Mouse (Mus musculus) heart, embryonic 10.5 days (tissue): ENCODE data around the gene Prkca. TPM values are rescaled to one million over a fixed set of nuclear protein-coding genes. Genes with fewer than 3 reads are reported as not detected.

ENCODE experiments used
- DNase-seq: peaks from one replicate; pipeline ENCODE4 v3.0.0-alpha.2; 2017; ENCODE audit warnings: low spot score
- H3K27ac ChIP-seq: fragments of 300-500 bp; sonication (generic); 2 replicates; pipeline ENCODE4 v1.5.1; 2016; ENCODE audit warnings: mild to moderate bottlenecking
- H3K27me3 ChIP-seq: fragments of 300-500 bp; sonication (generic); 2 replicates; pipeline ENCODE4 v1.6.1; 2016; ENCODE audit warnings: mild to moderate bottlenecking; ENCODE audit not compliant: poor library complexity, insufficient read depth, severe bottlenecking
- H3K36me3 ChIP-seq: fragments of 300-500 bp; sonication (generic); 2 replicates; pipeline ENCODE4 v1.6.1; 2016; ENCODE audit warnings: mild to moderate bottlenecking, moderate library complexity
- H3K4me1 ChIP-seq: fragments of 300-500 bp; sonication (generic); 2 replicates; pipeline ENCODE4 v1.6.1; 2016; ENCODE audit warnings: mild to moderate bottlenecking
- H3K4me3 ChIP-seq: fragments of 300-500 bp; sonication (generic); 2 replicates; pipeline ENCODE4 v1.5.1; 2016; ENCODE audit warnings: mild to moderate bottlenecking, moderate library complexity
- H3K9me3 ChIP-seq: fragments of 300-500 bp; sonication (generic); 2 replicates; pipeline ENCODE4 v1.6.1; 2016; ENCODE audit warnings: mild to moderate bottlenecking, moderate library complexity
- WGBS: fragments of 180-500 bp; shearing (Covaris S2); methylation state at CpG from one replicate; pipeline ENCODE4 v1.1.7; 2016; 5-methylcytosine and 5-hydroxymethylcytosine counted together
- polyA plus RNA-seq: library from polyadenylated mRNA; unstranded; fragments of >200 nt; fragmentation: Nextera tagmentation; extraction: Ambion mirVana; gene quantifications from 2 replicates; pipeline ENCODE4 v1.2.1, GENCODE M21; 2016

Gene Prkca
- polyA plus RNA-seq, 1 experiment from 2014 or later = 11.3 TPM

DNA sequence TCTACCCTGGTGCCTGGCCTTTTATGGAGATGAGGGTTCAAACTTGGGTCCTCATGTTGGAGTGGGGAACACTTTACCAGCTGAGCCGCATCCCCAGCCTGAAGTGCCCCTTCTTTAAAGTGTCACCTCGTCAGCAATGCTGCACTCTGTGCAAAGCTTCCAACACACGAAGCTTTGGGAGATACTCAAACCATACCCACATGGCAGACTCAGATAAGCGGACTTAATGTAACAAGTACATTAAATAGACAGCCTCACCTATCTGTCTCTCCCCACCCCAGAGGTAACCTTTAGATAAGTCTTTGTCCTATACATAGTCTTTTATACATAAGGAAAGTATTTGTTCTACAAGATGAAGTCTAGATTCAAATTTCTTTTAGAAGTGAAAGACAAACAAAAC is 17.3 kb upstream of the Prkca start:
- H3K27ac ChIP-seq = no peak overlapping the region
- peaks cover 16% of the 10 kb centered on the region for H3K4me1 ChIP-seq
- no peak for DNase-seq
- 0 out of 2 replicates have a peak, but pooled peaks cover 4% of the 10 kb centered on the region for H3K27me3 ChIP-seq
- no peak overlapping the region for H3K4me3 ChIP-seq
- 56% methylated on average over 4 of the region's 4 CpGs for WGBS
- no peaks in the 10 kb centered on the region for H3K36me3 ChIP-seq
- no peaks in the 10 kb centered on the region for H3K9me3 ChIP-seq

DNA sequence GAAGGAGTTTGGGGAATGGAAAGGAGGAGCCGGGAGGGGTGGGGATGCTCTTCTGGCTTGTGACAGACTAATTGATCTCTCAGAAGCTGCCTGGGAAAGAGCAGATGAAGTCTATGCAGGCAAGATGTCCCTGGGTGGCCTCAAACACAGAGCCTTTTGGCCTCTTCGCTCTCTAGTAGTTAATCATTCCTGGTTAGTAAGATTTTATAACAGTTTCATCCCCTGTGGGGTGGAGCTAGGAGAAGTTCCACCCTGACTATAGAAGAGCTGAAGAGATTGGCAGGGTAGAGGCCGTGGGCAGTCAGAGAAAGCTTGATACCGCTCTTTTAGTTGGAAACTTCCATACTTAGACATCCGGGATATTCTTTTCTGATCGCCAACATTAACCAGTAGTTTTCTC is 15.2 kb upstream of the Prkca start:
- no peak for DNase-seq
- WGBS = 80% methylated on average over 6 of the region's 6 CpGs
- no peaks in the 10 kb centered on the region for H3K4me1 ChIP-seq
- H3K27ac ChIP-seq = no peak overlapping the region
- H3K9me3 ChIP-seq = no peaks in the 10 kb centered on the region
- 0 out of 2 replicates have a peak, but pooled peaks cover 4% of the 10 kb centered on the region for H3K27me3 ChIP-seq
- no peak overlapping the region for H3K4me3 ChIP-seq
- no peaks in the 10 kb centered on the region for H3K36me3 ChIP-seq

DNA sequence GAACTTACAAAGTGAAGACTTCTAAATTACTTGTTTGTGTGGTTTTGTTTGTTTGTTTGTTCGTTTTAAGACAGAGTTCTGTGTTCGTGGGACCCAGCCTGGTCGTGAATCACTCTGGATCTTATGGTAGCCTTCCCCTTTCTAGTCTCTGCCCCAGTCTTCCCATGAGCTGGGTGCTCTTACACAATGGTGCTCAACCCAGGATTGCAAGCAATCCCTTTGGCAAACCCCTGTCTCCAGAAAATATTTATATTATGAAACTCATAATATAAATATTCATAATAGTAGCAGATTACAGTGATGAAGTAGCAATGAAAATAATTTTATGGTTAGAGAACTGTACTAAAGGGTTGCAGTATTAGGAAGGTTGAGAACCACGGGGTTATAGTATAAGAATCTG is 12.3 kb upstream of the Prkca start:
- Histone ChIP-seq H3K4me1 (no peaks in the 10 kb centered on the region), H3K9me3 (no peaks in the 10 kb centered on the region), H3K36me3 (no peaks in the 10 kb centered on the region), H3K27me3 (0 out of 2 replicates have a peak, but pooled peaks cover 4% of the 10 kb centered on the region), H3K27ac (no peak overlapping the region), H3K4me3 (no peak overlapping the region)
- no peak for DNase-seq
- WGBS = 76% methylated on average over 4 of the region's 4 CpGs

GRCm38 (mm10) chr11:108352842-108353388 is 9.2 kb upstream of the Prkca start:
- H3K36me3 ChIP-seq = no peaks in the 10 kb centered on the region
- H3K4me1 ChIP-seq = peaks cover 6% of the 10 kb centered on the region; the same call in 1 of the 2 replicates
- no peak for DNase-seq
- no peaks in the 10 kb centered on the region for H3K9me3 ChIP-seq
- no peak overlapping the region for H3K4me3 ChIP-seq
- no peak overlapping the region for H3K27ac ChIP-seq
- 84% methylated on average over 10 of the region's 10 CpGs for WGBS
- no peaks in the 10 kb centered on the region for H3K27me3 ChIP-seq

GRCm38 (mm10) chr11:108350799-108351198 is 7.1 kb upstream of the Prkca start:
- H3K36me3 ChIP-seq = no peaks in the 10 kb centered on the region
- 83% methylated on average over 4 of the region's 4 CpGs for WGBS
- DNase-seq = no peak
- no peaks in the 10 kb centered on the region for H3K9me3 ChIP-seq
- peaks cover 6% of the 10 kb centered on the region; the same call in 1 of the 2 replicates for H3K4me1 ChIP-seq
- H3K27me3 ChIP-seq = no peaks in the 10 kb centered on the region; the same call in 1 of the 2 replicates
- H3K4me3 ChIP-seq = no peak overlapping the region
- H3K27ac ChIP-seq = no peak overlapping the region

- Histone ChIP-seq H3K9me3 (no peaks in the 10 kb centered on the region), H3K4me3 (no peak overlapping the region), H3K27me3 (peaks cover 9% of the 10 kb centered on the region), H3K4me1 (peaks cover 25% of the 10 kb centered on the region), H3K27ac (no peak overlapping the region), H3K36me3 (no peaks in the 10 kb centered on the region)
- no peak for DNase-seq
- 87% methylated on average over 2 of the region's 2 CpGs for WGBS
These were observed 1.6 kb upstream of the Prkca start for GRCm38 (mm10) chr11:108345321-108345720.

DNA sequence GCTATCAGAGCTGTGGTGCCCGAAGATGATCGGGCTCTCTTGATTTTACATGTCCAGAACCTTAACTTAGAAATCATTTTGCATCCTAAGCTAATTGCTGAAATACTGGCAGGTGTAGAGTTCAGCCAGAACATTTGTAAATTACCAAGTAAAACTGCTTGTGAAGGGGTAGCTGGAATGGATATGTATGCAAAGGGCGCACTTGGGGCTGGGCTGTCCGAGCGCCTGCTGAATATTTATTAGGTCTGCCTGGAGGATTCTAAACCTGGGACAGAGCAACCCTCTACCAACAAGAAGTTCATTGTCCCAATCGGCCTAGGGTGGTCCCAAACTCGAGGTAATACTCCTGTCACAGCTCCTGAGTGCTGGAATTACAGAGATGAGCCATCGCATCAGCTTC is 1.0 kb upstream of the Prkca start:
- WGBS = 66% methylated on average over 8 of the region's 8 CpGs
- Histone ChIP-seq H3K36me3 (no peaks in the 10 kb centered on the region), H3K27ac (peak overlapping the region; percentile 93; the same call in 1 of the 2 replicates), H3K4me3 (peak overlapping the region; percentile 87), H3K9me3 (no peaks in the 10 kb centered on the region), H3K27me3 (peaks cover 9% of the 10 kb centered on the region), H3K4me1 (peaks cover 25% of the 10 kb centered on the region)
- DNase-seq = no peak

GRCm38 (mm10) chr11:108342781-108343768 is 653 bp downstream of the Prkca start, which contains the start of gene Apoh:
Gene Apoh, plus strand, starts transcription at chr11:108343354.
- H3K4me1 ChIP-seq = peaks cover 25% of the 10 kb centered on the region
- H3K4me3 ChIP-seq = peak within 1 kb of the TSS; percentile 87
- H3K27me3 ChIP-seq = peaks cover 9% of the 10 kb centered on the region
- no peaks in the 10 kb centered on the region for H3K9me3 ChIP-seq
- H3K36me3 ChIP-seq = no peaks in the 10 kb centered on the region
- peak within 1 kb of the TSS; percentile 93 for H3K27ac ChIP-seq
- under 1% methylated on average over 75 of the region's 75 CpGs for WGBS
- peak; percentile 83 for DNase-seq

- Histone ChIP-seq H3K36me3 (no peaks in the 10 kb centered on the region), H3K27me3 (peaks cover 9% of the 10 kb centered on the region), H3K4me3 (peak overlapping the region; percentile 87), H3K27ac (0 out of 2 replicates have a peak overlapping the region, but pooled peaks have one; percentile 93), H3K9me3 (no peaks in the 10 kb centered on the region), H3K4me1 (peaks cover 25% of the 10 kb centered on the region)
- WGBS = 28% methylated on average over 8 of the region's 8 CpGs
- DNase-seq = no peak
These were observed 1.9 kb downstream of the Prkca start for GRCm38 (mm10) chr11:108341783-108342182.

DNA sequence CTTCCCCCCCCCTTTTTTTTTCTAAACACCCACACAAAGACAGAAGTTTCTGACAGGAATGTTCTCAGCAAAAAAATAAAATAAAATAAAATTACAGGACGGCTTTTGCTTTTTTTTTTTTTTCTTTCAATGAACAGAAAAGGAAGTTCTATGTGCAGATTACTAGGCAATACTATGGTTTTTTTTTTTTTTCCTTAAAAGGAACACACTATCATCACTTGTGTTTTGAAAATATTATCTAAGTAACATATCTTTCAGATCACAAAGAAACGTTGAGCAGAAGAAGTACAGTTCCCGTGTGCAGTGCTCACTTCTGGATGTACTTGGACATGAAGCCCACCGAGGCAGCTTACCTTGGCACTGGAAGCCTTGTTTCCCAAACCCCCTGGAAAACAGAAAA is 3.4 kb downstream of the Prkca start:
- Histone ChIP-seq H3K27ac (no peak overlapping the region), H3K9me3 (no peaks in the 10 kb centered on the region), H3K4me1 (peaks cover 33% of the 10 kb centered on the region), H3K27me3 (peaks cover 6% of the 10 kb centered on the region), H3K4me3 (no peak overlapping the region), H3K36me3 (no peaks in the 10 kb centered on the region)
- no peak for DNase-seq
- 69% methylated on average over 4 of the region's 4 CpGs for WGBS

DNA sequence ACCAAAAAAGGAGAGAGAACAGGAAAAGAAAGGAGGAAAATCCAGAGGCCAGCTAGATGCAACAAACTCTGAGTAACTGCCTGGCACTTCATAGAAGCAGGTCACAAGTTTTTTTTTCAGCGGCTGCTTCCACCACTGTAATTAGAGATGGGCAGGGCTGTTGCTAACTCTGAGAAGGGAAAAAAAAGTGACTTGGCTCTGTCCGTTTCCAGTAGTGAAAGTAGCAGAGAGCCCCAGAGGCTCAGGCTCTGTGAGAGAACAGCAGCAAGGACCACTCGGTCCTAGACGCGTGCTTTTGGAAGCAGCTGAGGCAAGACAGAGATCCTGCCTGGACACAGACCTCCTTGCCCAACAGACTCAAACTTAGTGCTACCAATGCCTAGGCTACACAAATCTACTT is 7.3 kb downstream of the Prkca start:
- no peak for DNase-seq
- 18% methylated on average over 5 of the region's 5 CpGs for WGBS
- H3K36me3 ChIP-seq = no peaks in the 10 kb centered on the region

DNA sequence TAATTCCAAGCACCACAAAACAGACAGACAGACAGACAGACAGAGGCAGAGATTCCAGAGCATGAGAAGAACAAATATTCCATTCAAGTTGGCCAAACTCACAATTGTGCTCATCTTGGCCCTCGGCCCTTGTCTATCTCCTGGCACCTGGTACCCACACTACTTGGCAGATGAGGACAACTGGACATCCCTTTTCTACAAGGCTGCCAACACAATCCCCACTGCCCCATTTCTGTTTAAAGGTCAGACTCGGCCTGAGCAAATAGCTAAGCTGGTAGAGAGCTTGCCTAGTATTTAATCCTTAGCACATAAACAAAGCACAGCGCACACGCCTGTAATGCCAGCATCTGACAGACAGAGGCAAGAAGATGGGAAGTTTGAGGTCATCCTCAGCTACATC is 8.2 kb downstream of the Prkca start:
- Histone ChIP-seq H3K27me3 (no peaks in the 10 kb centered on the region), H3K9me3 (no peaks in the 10 kb centered on the region), H3K4me1 (peaks cover 25% of the 10 kb centered on the region), H3K4me3 (no peak overlapping the region), H3K27ac (no peak overlapping the region), H3K36me3 (0 out of 2 replicates have a peak, but pooled peaks cover 3% of the 10 kb centered on the region)
- no peak for DNase-seq
- WGBS = 88% methylated on average over 4 of the region's 4 CpGs

More for the DNA sequence above, 7.3 kb downstream of the Prkca start:
- Histone ChIP-seq H3K27me3 (no peaks in the 10 kb centered on the region), H3K27ac (no peak overlapping the region; the same call in 1 of the 2 replicates), H3K9me3 (no peaks in the 10 kb centered on the region), H3K4me3 (no peak overlapping the region), H3K4me1 (peaks cover 25% of the 10 kb centered on the region)

- H3K27me3 ChIP-seq = no peaks in the 10 kb centered on the region
- H3K4me3 ChIP-seq = no peak overlapping the region
- no peaks in the 10 kb centered on the region for H3K9me3 ChIP-seq
- DNase-seq = no peak
- peaks cover 26% of the 10 kb centered on the region for H3K4me1 ChIP-seq
- no peak overlapping the region for H3K27ac ChIP-seq
- 66% methylated on average over 3 of the region's 3 CpGs for WGBS
- H3K36me3 ChIP-seq = 0 out of 2 replicates have a peak, but pooled peaks cover 3% of the 10 kb centered on the region
These were observed 9.1 kb downstream of the Prkca start for GRCm38 (mm10) chr11:108334658-108335057.
